Mouse (Mus musculus): ENCODE measurements at regions not wholly inside any gene's neighbourhood (a gene's known extent, or its start where the extent isn't known, plus 50 kb on each side); places are given as distances from the start of the nearest gene placed in this dataset.
A peak's percentile ranks its signal among the peaks of the same experiment; 100 is the strongest.

- DNase-seq, result no peak
Observed at GRCm38 (mm10) chr8:11145251-11145650, 137.0 kb upstream of the Irs2 start.

- DNase-seq, result no peak
Observed at GRCm38 (mm10) chr8:11140566-11140965, 132.3 kb upstream of the Irs2 start.

GRCm38 (mm10) chr8:11139294-11139693 lies 131.0 kb upstream of the Irs2 start:
- DNase-seq, result no peak

- DNase-seq, result no peak
Observed at GRCm38 (mm10) chr8:11138302-11139020, 130.2 kb upstream of the Irs2 start.

GRCm38 (mm10) chr8:11136566-11136965 lies 128.3 kb upstream of the Irs2 start:
- no peak for DNase-seq

GRCm38 (mm10) chr8:11135135-11135534 lies 126.9 kb upstream of the Irs2 start:
- DNase-seq, result no peak

- no peak for DNase-seq
Observed at GRCm38 (mm10) chr8:11134562-11134961, 126.3 kb upstream of the Irs2 start.

- no peak for DNase-seq
Observed at GRCm38 (mm10) chr8:11119030-11119634, 110.9 kb upstream of the Irs2 start.

GRCm38 (mm10) chr8:11116534-11116933 lies 108.3 kb upstream of the Irs2 start:
- peak; percentile 35 to 47 for DNase-seq

GRCm38 (mm10) chr8:11115210-11115609 lies 107.0 kb upstream of the Irs2 start:
- DNase-seq, result no peak

GRCm38 (mm10) chr8:11114531-11114930 lies 106.3 kb upstream of the Irs2 start:
- no peak for DNase-seq

GRCm38 (mm10) chr8:11112908-11113532 lies 104.8 kb upstream of the Irs2 start:
- DNase-seq, result no peak

GRCm38 (mm10) chr8:11111987-11112386 lies 103.7 kb upstream of the Irs2 start:
- DNase-seq, result peak; percentile 27 to 31

GRCm38 (mm10) chr8:11107435-11107834 lies 99.2 kb upstream of the Irs2 start:
- no peak for DNase-seq

GRCm38 (mm10) chr8:11107021-11107420 lies 98.8 kb upstream of the Irs2 start:
- DNase-seq, result no peak

- DNase-seq, result peak in 1 of 2 experiments; percentile 20
Observed at GRCm38 (mm10) chr8:11103745-11104607, 95.7 kb upstream of the Irs2 start.

GRCm38 (mm10) chr8:11100310-11100709 lies 92.1 kb upstream of the Irs2 start:
- DNase-seq, result no peak

- no peak for DNase-seq
Observed at GRCm38 (mm10) chr8:11099591-11099855, 91.3 kb upstream of the Irs2 start.

GRCm38 (mm10) chr8:11098790-11099590 lies 90.7 kb upstream of the Irs2 start:
- DNase-seq, result no peak

GRCm38 (mm10) chr8:11098228-11098778 lies 90.0 kb upstream of the Irs2 start:
- DNase-seq, result peak; percentile 39 to 45

GRCm38 (mm10) chr8:11097813-11098212 lies 89.6 kb upstream of the Irs2 start:
- no peak for DNase-seq

- DNase-seq, result no peak
Observed at GRCm38 (mm10) chr8:11094516-11094915, 86.3 kb upstream of the Irs2 start.

Data from cerebellum, postnatal 10 days (tissue).